Mouse (Mus musculus) MEL (cell line): Measurements from ENCODE around the gene Tmem37. TPM values are rescaled to one million over a fixed set of nuclear protein-coding genes. Genes with fewer than 3 reads are reported as not detected.

Experiments used
- DNase-seq: peaks from one replicate; pipeline ENCODE4 v3.0.0; 2011; ENCODE audit warnings: low read depth, low spot score
- H3K27ac ChIP-seq: 2 replicates; pipeline ENCODE4 v1.5.1; 2012; ENCODE audit warnings: low read depth, mild to moderate bottlenecking, control low read depth, low read length, moderate library complexity; ENCODE audit not compliant: control insufficient read depth
- H3K27me3 ChIP-seq, 2 experiments: fragments of 150-350 bp in 1 of 2; sonication (generic) in 1 of 2; 2 replicates each; pipeline ENCODE4 v1.6.1; 2012; ENCODE audit warnings: low read length in 2 of 2, mild to moderate bottlenecking in 2 of 2, improper control_type of control experiment in 1 of 2, moderate library complexity in 1 of 2; ENCODE audit not compliant: insufficient read depth in 2 of 2, control insufficient read depth in 1 of 2
- H3K36me3 ChIP-seq, 2 experiments: 2 replicates each; pipeline ENCODE4 v1.6.1; 2012 to 2014; ENCODE audit warnings: low read length in 2 of 2, improper control_type of control experiment in 1 of 2, inconsistent platforms in 1 of 2, mild to moderate bottlenecking in 1 of 2; ENCODE audit not compliant: insufficient read depth in 2 of 2, control insufficient read depth in 1 of 2
- H3K4me1 ChIP-seq, 2 experiments: fragments of 150-350 bp in 1 of 2; sonication (generic) in 1 of 2; 2 replicates each; pipeline ENCODE4 v1.6.1; 2012; ENCODE audit warnings: low read length in 2 of 2, improper control_type of control experiment in 1 of 2, mild to moderate bottlenecking in 1 of 2; ENCODE audit not compliant: insufficient read depth in 2 of 2, control insufficient read depth in 1 of 2
- H3K4me3 ChIP-seq, 2 experiments: fragments of 150-350 bp in 1 of 2; sonication (generic) in 1 of 2; 2 replicates each; pipeline ENCODE4 v1.5.1; 2012; ENCODE audit warnings: low read depth in 2 of 2, low read length in 2 of 2, mild to moderate bottlenecking in 2 of 2, moderate library complexity in 2 of 2, control low read depth in 1 of 2, improper control_type of control experiment in 1 of 2; ENCODE audit not compliant: control insufficient read depth in 1 of 2, insufficient read depth in 1 of 2
- H3K79me2 ChIP-seq: 2 replicates; pipeline ENCODE4 v1.6.1; 2012; ENCODE audit warnings: mild to moderate bottlenecking, low read length, moderate library complexity; ENCODE audit not compliant: control insufficient read depth, poor library complexity, insufficient read depth
- H3K9ac ChIP-seq: 2 replicates; pipeline ENCODE4 v1.6.1; 2012; ENCODE audit warnings: low read depth, mild to moderate bottlenecking, control low read depth, low read length, moderate library complexity; ENCODE audit not compliant: control insufficient read depth, poor library complexity, severe bottlenecking
- H3K9me3 ChIP-seq: fragments of 150-350 bp; sonication (generic); replicated peaks from 2 replicates; pipeline ENCODE4 v1.6.1; 2012; ENCODE audit warnings: mild to moderate bottlenecking, low read length, improper control_type of control experiment, moderate library complexity; ENCODE audit not compliant: insufficient read depth
- BHLHE40 ChIP-seq: IDR thresholded peaks from 2 replicates; pipeline ENCODE4 v1.6.1; 2012; ENCODE audit warnings: low read depth, mild to moderate bottlenecking, inconsistent platforms, low read length, improper control_type of control experiment, borderline replicate concordance
- E2F4 ChIP-seq: IDR thresholded peaks from 2 replicates; pipeline ENCODE4 v1.6.1; 2011; ENCODE audit warnings: low read depth, low read length, improper control_type of control experiment, borderline replicate concordance
- ELF1 ChIP-seq: IDR thresholded peaks from 2 replicates; pipeline ENCODE4 v1.6.1; 2014; ENCODE audit warnings: low read depth, mild to moderate bottlenecking, inconsistent platforms, low read length, improper control_type of control experiment, moderate library complexity
- ETS1 ChIP-seq: IDR thresholded peaks from 2 replicates; pipeline ENCODE4 v1.6.1; 2012; ENCODE audit warnings: low read depth, mild to moderate bottlenecking, inconsistent platforms, low read length, improper control_type of control experiment, moderate library complexity
- GABPA ChIP-seq: IDR thresholded peaks from 2 replicates; pipeline ENCODE4 v1.6.1; 2012; ENCODE audit warnings: low read depth, mild to moderate bottlenecking, inconsistent platforms, low read length, improper control_type of control experiment, moderate library complexity
- GATA1 ChIP-seq: IDR thresholded peaks from 2 replicates; pipeline ENCODE4 v1.6.1; 2011; ENCODE audit warnings: low read depth, low read length, improper control_type of control experiment
- HCFC1 ChIP-seq: IDR thresholded peaks from 2 replicates; pipeline ENCODE4 v1.6.1; 2012; ENCODE audit warnings: low read depth, mild to moderate bottlenecking, inconsistent platforms, low read length, improper control_type of control experiment, moderate library complexity
- KAT2A ChIP-seq: conservative IDR thresholded peaks from 2 replicates; pipeline ENCODE4 v1.6.1; 2012; ENCODE audit warnings: low read depth, low read length, improper control_type of control experiment, inconsistent platforms
- MAFK ChIP-seq: IDR thresholded peaks from 2 replicates; pipeline ENCODE4 v1.6.1; 2011; ENCODE audit warnings: low read depth, mild to moderate bottlenecking, low read length, improper control_type of control experiment, borderline replicate concordance
- MAZ ChIP-seq: IDR thresholded peaks from 2 replicates; pipeline ENCODE4 v1.6.1; 2012; ENCODE audit warnings: low read depth, mild to moderate bottlenecking, inconsistent platforms, low read length, improper control_type of control experiment
- MXI1 ChIP-seq: IDR thresholded peaks from 2 replicates; pipeline ENCODE4 v1.6.1; 2011; ENCODE audit warnings: mild to moderate bottlenecking, low read depth, low read length, improper control_type of control experiment
- MYB ChIP-seq: IDR thresholded peaks from 2 replicates; pipeline ENCODE4 v1.6.1; 2011; ENCODE audit warnings: mild to moderate bottlenecking, low read depth, low read length, improper control_type of control experiment
- NELFE ChIP-seq: IDR thresholded peaks from 2 replicates; pipeline ENCODE4 v1.6.1; 2011; ENCODE audit warnings: low read depth, low read length, improper control_type of control experiment
- RAD21 ChIP-seq: IDR thresholded peaks from 2 replicates; pipeline ENCODE4 v1.6.1; 2011; ENCODE audit warnings: mild to moderate bottlenecking, low read depth, low read length, improper control_type of control experiment
- RCOR1 ChIP-seq: IDR thresholded peaks from 2 replicates; pipeline ENCODE4 v1.6.1; 2012; ENCODE audit warnings: low read depth, mild to moderate bottlenecking, inconsistent platforms, low read length, improper control_type of control experiment
- SMC3 ChIP-seq: IDR thresholded peaks from 2 replicates; pipeline ENCODE4 v1.6.1; 2011; ENCODE audit warnings: low read depth, low read length, improper control_type of control experiment
- TBP ChIP-seq: IDR thresholded peaks from 2 replicates; pipeline ENCODE4 v1.8.0; 2011; ENCODE audit warnings: low read depth, low read length, improper control_type of control experiment
- TCF12 ChIP-seq: IDR thresholded peaks from 2 replicates; pipeline ENCODE4 v1.6.1; 2014; ENCODE audit warnings: low read depth, mild to moderate bottlenecking, inconsistent platforms, low read length, improper control_type of control experiment, moderate library complexity
- UBTF ChIP-seq: IDR thresholded peaks from 2 replicates; pipeline ENCODE4 v1.6.1; 2012; ENCODE audit warnings: low read depth, mild to moderate bottlenecking, inconsistent platforms, low read length, improper control_type of control experiment, moderate library complexity, borderline replicate concordance; ENCODE audit not compliant: insufficient read depth
- USF1 ChIP-seq: IDR thresholded peaks from 2 replicates; pipeline ENCODE4 v1.6.1; 2014; ENCODE audit warnings: low read depth, mild to moderate bottlenecking, inconsistent platforms, low read length, improper control_type of control experiment, moderate library complexity
- USF2 ChIP-seq, 2 experiments: IDR thresholded peaks; 2 replicates each; pipeline ENCODE4 v1.6.1; 2011 to 2012; ENCODE audit warnings: improper control_type of control experiment in 2 of 2, low read length in 2 of 2, borderline replicate concordance in 1 of 2, inconsistent platforms in 1 of 2, low read depth in 1 of 2, mild to moderate bottlenecking in 1 of 2; ENCODE audit not compliant: insufficient read depth in 1 of 2
- ZC3H11A ChIP-seq: IDR thresholded peaks from 2 replicates; pipeline ENCODE4 v1.6.1; 2012; ENCODE audit warnings: low read depth, mild to moderate bottlenecking, inconsistent platforms, low read length, improper control_type of control experiment
- ZKSCAN1 ChIP-seq: IDR thresholded peaks from 2 replicates; pipeline ENCODE4 v1.6.1; 2012; ENCODE audit warnings: low read depth, mild to moderate bottlenecking, inconsistent platforms, low read length, improper control_type of control experiment, moderate library complexity
- ZMIZ1 ChIP-seq: IDR thresholded peaks from 2 replicates; pipeline ENCODE4 v1.6.1; 2012; ENCODE audit warnings: low read depth, mild to moderate bottlenecking, inconsistent platforms, low read length, improper control_type of control experiment, moderate library complexity
- polyA plus RNA-seq, 2 experiments: library from polyadenylated mRNA; stranded (reverse) in 1 of 2; unstranded in 1 of 2; fragments of >175 nt in 1 of 2; fragments of >200 nt in 1 of 2; gene quantifications; 2 replicates each; pipeline versions ENCODE4 v1.2.1 to v1.2.4; 2012; ENCODE audit warnings: low replicate concordance in 2 of 2, low read depth in 1 of 2; ENCODE audit not compliant: insufficient read length in 2 of 2, insufficient read depth in 1 of 2, missing spikeins in 1 of 2
- total RNA-seq: library from RNA; depleted of rRNA; stranded (reverse); fragments of 300-350 nt; gene quantifications from 2 replicates; pipeline ENCODE4 v1.2.3, GENCODE M21; 2012

The Tmem37 gene
- total and polyA plus RNA-seq, 3 experiments: 2.6 to 9.1 TPM; not detected in 1

DNA sequence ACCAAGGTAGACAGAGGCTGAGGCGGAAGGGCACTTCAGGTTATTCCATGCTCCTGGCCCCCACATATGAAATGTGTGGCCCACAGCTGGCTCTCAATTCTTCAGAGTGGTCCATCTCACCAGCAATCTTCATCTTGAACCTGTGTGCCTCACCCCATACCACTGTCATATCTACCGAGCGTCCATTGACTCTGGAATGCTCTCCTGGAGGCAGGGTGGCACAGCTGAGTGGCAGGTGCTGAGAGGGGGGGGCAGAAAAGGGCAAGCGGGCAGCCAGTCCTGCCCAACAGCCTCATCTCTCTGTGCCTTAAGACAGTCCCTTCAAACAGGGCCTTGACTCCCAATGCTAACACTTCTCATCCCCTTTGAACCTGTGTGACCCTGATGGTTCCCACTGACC lies 2.7 kb downstream of the Tmem37 start:
- H3K4me1 ChIP-seq: peaks cover 0 to 7% of the 10 kb centered on the region in 2 experiments; a peak in 2 of 4 replicates

DNA sequence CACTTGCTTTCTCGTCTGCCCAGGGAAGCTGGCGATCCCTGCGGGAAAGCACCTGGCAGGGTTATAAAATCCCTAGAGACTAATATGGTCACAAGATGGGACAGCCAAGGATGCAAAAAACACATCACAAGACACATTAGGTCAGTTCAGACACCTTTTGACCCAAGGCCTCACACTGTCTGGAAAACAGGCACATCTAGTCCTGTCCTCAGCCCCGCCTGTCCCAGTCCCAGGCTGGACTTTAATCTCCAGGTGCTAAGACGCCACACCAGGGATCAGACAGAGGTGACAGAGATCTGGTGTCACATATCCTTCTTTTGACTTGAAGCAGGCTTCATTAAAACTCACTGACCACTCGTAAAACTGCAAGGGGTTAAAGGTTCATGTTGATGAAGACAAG lies 3.7 kb downstream of the Tmem37 start:
- Histone ChIP-seq H3K4me1 (peaks cover 0 to 5% of the 10 kb centered on the region in 2 experiments; a peak in 2 of 4 replicates), H3K9ac (no peak overlapping the region), H3K36me3 (no peaks in the 10 kb centered on the region; a peak in 2 of 4 replicates), H3K27me3 (no peaks in the 10 kb centered on the region), H3K27ac (no peak overlapping the region), H3K9me3 (no peaks in the 10 kb centered on the region), H3K4me3 (no peak overlapping the region), H3K79me2 (no peaks in the 10 kb centered on the region; the same call in 1 of the 2 replicates)
- no peak for DNase-seq
- TF ChIP-seq ZKSCAN1 (no peak), E2F4 (no peak), USF2 (IDR thresholded peaks at IDR 0.05; ENCODE audit: borderline replicate concordance in 1 of 2, insufficient read depth in 1 of 2, low read depth in 1 of 2, low read length in 2 of 2) (no peak), SMC3 (no peak), RAD21 (no peak)

More for the DNA sequence above, 2.7 kb downstream of the Tmem37 start:
- no peaks in the 10 kb centered on the region; a peak in 2 of 4 replicates for H3K36me3 ChIP-seq
- H3K27ac ChIP-seq: no peak overlapping the region
- DNase-seq: no peak
- no peaks in the 10 kb centered on the region for H3K27me3 ChIP-seq
- H3K9ac ChIP-seq: no peak overlapping the region
- H3K9me3 ChIP-seq: no peaks in the 10 kb centered on the region
- no peak overlapping the region for H3K4me3 ChIP-seq
- TF ChIP-seq RCOR1 (no peak), MXI1 (no peak), BHLHE40 (no peak), MAFK (no peak), ZC3H11A (no peak), ELF1 (no peak), USF1 (no peak), MAZ (no peak)
- no peaks in the 10 kb centered on the region; the same call in 1 of the 2 replicates for H3K79me2 ChIP-seq

- Histone ChIP-seq H3K79me2 (no peaks in the 10 kb centered on the region; the same call in 1 of the 2 replicates), H3K9ac (no peak overlapping the region), H3K27me3 (no peaks in the 10 kb centered on the region), H3K27ac (no peak overlapping the region), H3K4me3 (no peak overlapping the region), H3K9me3 (no peaks in the 10 kb centered on the region), H3K36me3 (no peaks in the 10 kb centered on the region), H3K4me1 (no peaks in the 10 kb centered on the region)
- no peak for DNase-seq
- no peak for TF ChIP-seq SMC3
- TF ChIP-seq GATA1: no peak
- TF ChIP-seq MAFK: no peak
- no peak for TF ChIP-seq MYB
- TF ChIP-seq TCF12: no peak
- TF ChIP-seq HCFC1: no peak
- TF ChIP-seq UBTF: no peak
- TF ChIP-seq GABPA: no peak
- TF ChIP-seq ZMIZ1: no peak
- TF ChIP-seq ETS1: no peak
- no peak for TF ChIP-seq TBP
- TF ChIP-seq NELFE: no peak
- no peak for TF ChIP-seq KAT2A
These were observed 4.8 kb downstream of the Tmem37 start for GRCm38 (mm10) chr1:120069120-120069519.
